Mouse (Mus musculus) heart, embryonic 12.5 days (tissue): ENCODE data around the gene Riiad1. TPM values are rescaled to one million over a fixed set of nuclear protein-coding genes. Genes with fewer than 3 reads are reported as not detected.
A peak's percentile ranks its signal among the peaks of the same experiment; 100 is the strongest.

ENCODE experiments used
- ATAC-seq: fragments of 200-750 bp; cut with Nextera tagmentation; 2 replicates; pipeline ENCODE4 v1.8.0; 2017; ENCODE audit warnings: moderate TSS enrichment, moderate library complexity; ENCODE audit not compliant: insufficient number of reproducible peaks, low FRiP score
- H3K27ac ChIP-seq: fragments of 300-500 bp; sonication (generic); 2 replicates; pipeline ENCODE4 v1.5.1; 2016; ENCODE audit warnings: mild to moderate bottlenecking, moderate library complexity; ENCODE audit not compliant: poor library complexity, severe bottlenecking
- H3K27me3 ChIP-seq: fragments of 300-500 bp; sonication (generic); replicated peaks from 2 replicates; pipeline ENCODE4 v1.6.1; 2016; ENCODE audit warnings: mild to moderate bottlenecking, moderate library complexity
- H3K36me3 ChIP-seq: fragments of 300-500 bp; sonication (generic); 2 replicates; pipeline ENCODE4 v1.6.1; 2016; ENCODE audit warnings: mild to moderate bottlenecking, moderate library complexity
- H3K4me1 ChIP-seq: fragments of 300-500 bp; sonication (generic); replicated peaks from 2 replicates; pipeline ENCODE4 v1.6.1; 2016; ENCODE audit warnings: mild to moderate bottlenecking
- H3K4me2 ChIP-seq: fragments of 300-500 bp; sonication (generic); 2 replicates; pipeline ENCODE4 v1.6.1; 2016; ENCODE audit warnings: mild to moderate bottlenecking, moderate library complexity
- H3K4me3 ChIP-seq: fragments of 300-500 bp; sonication (generic); 2 replicates; pipeline ENCODE4 v1.5.1; 2016; ENCODE audit warnings: mild to moderate bottlenecking
- H3K9ac ChIP-seq: fragments of 300-500 bp; sonication (generic); 2 replicates; pipeline ENCODE4 v1.6.1; 2016; ENCODE audit warnings: mild to moderate bottlenecking, moderate library complexity
- H3K9me3 ChIP-seq: fragments of 300-500 bp; sonication (generic); replicated peaks from 2 replicates; pipeline ENCODE4 v1.6.1; 2016; ENCODE audit warnings: mild to moderate bottlenecking, moderate library complexity
- WGBS: fragments of 180-500 bp; shearing (Covaris S2); methylation state at CpG from one replicate; pipeline ENCODE4 v1.1.7; 2016; 5-methylcytosine and 5-hydroxymethylcytosine counted together
- polyA plus RNA-seq: library from polyadenylated mRNA; unstranded; fragments of >200 nt; fragmentation: Nextera tagmentation; extraction: Ambion mirVana; gene quantifications from 2 replicates; pipeline ENCODE4 v1.2.1, GENCODE M21; 2016

Riiad1 gene
- polyA plus RNA-seq, 1 experiment from 2014 or later = 5.3 TPM

- no peak overlapping the region for H3K27ac ChIP-seq
- H3K4me2 ChIP-seq = no peak overlapping the region; the same call in 1 of the 2 replicates
- no peak overlapping the region for H3K4me3 ChIP-seq
- 16% methylated on average over 9 of the region's 9 CpGs for WGBS
- no peak for ATAC-seq
- H3K4me1 ChIP-seq = peaks cover 45% of the 10 kb centered on the region
- no peak overlapping the region for H3K9ac ChIP-seq
- no peaks in the 10 kb centered on the region for H3K9me3 ChIP-seq
- H3K27me3 ChIP-seq = peaks cover 35% of the 10 kb centered on the region
- no peaks in the 10 kb centered on the region for H3K36me3 ChIP-seq
These were observed 1.5 kb downstream of the Riiad1 start for GRCm38 (mm10) chr3:94478591-94479169.

GRCm38 (mm10) chr3:94477981-94478422 lies 2.1 kb downstream of the Riiad1 start, which contains the start of gene Celf3:
Gene Celf3, plus strand, starts transcription at chr3:94478295.
- no peaks in the 10 kb centered on the region for H3K36me3 ChIP-seq
- H3K4me3 ChIP-seq = no peak within 1 kb of the TSS
- no peak within 1 kb of the TSS for H3K27ac ChIP-seq
- H3K9ac ChIP-seq = no peak within 1 kb of the TSS
- WGBS = 2% methylated on average over 14 of the region's 14 CpGs
- peaks cover 50% of the 10 kb centered on the region for H3K4me1 ChIP-seq
- peak within 1 kb of the TSS; percentile 38 for H3K4me2 ChIP-seq
- no peak; the same call in 1 of the 2 replicates for ATAC-seq
- no peaks in the 10 kb centered on the region for H3K9me3 ChIP-seq
- H3K27me3 ChIP-seq = peaks cover 35% of the 10 kb centered on the region

GRCm38 (mm10) chr3:94477444-94477843 lies 2.7 kb downstream of the Riiad1 start:
- H3K36me3 ChIP-seq = no peaks in the 10 kb centered on the region
- 59% methylated on average over 4 of the region's 4 CpGs for WGBS
- no peak overlapping the region for H3K27ac ChIP-seq
- ATAC-seq = no peak
- no peak overlapping the region for H3K4me3 ChIP-seq
- H3K4me1 ChIP-seq = peaks cover 50% of the 10 kb centered on the region
- H3K9ac ChIP-seq = no peak overlapping the region
- H3K4me2 ChIP-seq = no peak overlapping the region
- H3K27me3 ChIP-seq = peaks cover 35% of the 10 kb centered on the region
- no peaks in the 10 kb centered on the region for H3K9me3 ChIP-seq

- H3K9ac ChIP-seq = no peak overlapping the region
- 40% methylated on average over 8 of the region's 8 CpGs for WGBS
- H3K4me1 ChIP-seq = peaks cover 49% of the 10 kb centered on the region
- H3K4me2 ChIP-seq = no peak overlapping the region
- no peaks in the 10 kb centered on the region for H3K36me3 ChIP-seq
- no peak overlapping the region for H3K27ac ChIP-seq
- ATAC-seq = no peak
- peaks cover 35% of the 10 kb centered on the region for H3K27me3 ChIP-seq
- H3K9me3 ChIP-seq = no peaks in the 10 kb centered on the region
- no peak overlapping the region for H3K4me3 ChIP-seq
These were observed 3.7 kb downstream of the Riiad1 start for GRCm38 (mm10) chr3:94476301-94477035.

- no peak overlapping the region for H3K4me2 ChIP-seq
- 31% methylated on average over 5 of the region's 5 CpGs for WGBS
- H3K4me3 ChIP-seq = no peak overlapping the region
- no peak overlapping the region for H3K9ac ChIP-seq
- H3K27me3 ChIP-seq = peaks cover 8% of the 10 kb centered on the region
- no peak for ATAC-seq
- peaks cover 40% of the 10 kb centered on the region for H3K4me1 ChIP-seq
- H3K27ac ChIP-seq = peak overlapping the region; percentile 29; the same call in 1 of the 2 replicates
- no peaks in the 10 kb centered on the region for H3K9me3 ChIP-seq
- no peaks in the 10 kb centered on the region for H3K36me3 ChIP-seq
These were observed 6.4 kb downstream of the Riiad1 start for GRCm38 (mm10) chr3:94473567-94474232.

- peak overlapping the region; percentile 35; the same call in 1 of the 2 replicates for H3K4me3 ChIP-seq
- no peaks in the 10 kb centered on the region for H3K36me3 ChIP-seq
- peak overlapping the region; percentile 71 for H3K27ac ChIP-seq
- peak overlapping the region; percentile 76 for H3K4me2 ChIP-seq
- no peak for ATAC-seq
- WGBS = 30% methylated on average over 10 of the region's 10 CpGs
- H3K9ac ChIP-seq = peak overlapping the region; percentile 53; the same call in 1 of the 2 replicates
- peaks cover 36% of the 10 kb centered on the region for H3K4me1 ChIP-seq
- peaks cover 2% of the 10 kb centered on the region; the same call in 1 of the 2 replicates for H3K27me3 ChIP-seq
- H3K9me3 ChIP-seq = no peaks in the 10 kb centered on the region
These were observed 7.0 kb downstream of the Riiad1 start for GRCm38 (mm10) chr3:94473115-94473505.

- Histone ChIP-seq H3K4me1 (peaks cover 35% of the 10 kb centered on the region), H3K4me2 (peak overlapping the region; percentile 76), H3K27me3 (no peaks in the 10 kb centered on the region), H3K27ac (peak overlapping the region; percentile 71), H3K9me3 (no peaks in the 10 kb centered on the region), H3K9ac (peak overlapping the region; percentile 53; the same call in 1 of the 2 replicates), H3K36me3 (no peaks in the 10 kb centered on the region), H3K4me3 (peak overlapping the region; percentile 35)
- 7% methylated on average over 28 of the region's 28 CpGs for WGBS
- ATAC-seq = peak; percentile 78
These were observed 7.6 kb downstream of the Riiad1 start for GRCm38 (mm10) chr3:94472447-94473114.

- no peak for ATAC-seq
- H3K4me3 ChIP-seq = no peak overlapping the region
- WGBS = 51% methylated on average over 3 of the region's 3 CpGs
These were observed 11.2 kb downstream of the Riiad1 start for GRCm38 (mm10) chr3:94468931-94469330.

GRCm38 (mm10) chr3:94465632-94466430 lies 14.3 kb downstream of the Riiad1 start:
- Histone ChIP-seq H3K4me2 (no peak overlapping the region), H3K4me1 (peaks cover 5% of the 10 kb centered on the region; the same call in 1 of the 2 replicates), H3K9ac (no peak overlapping the region), H3K4me3 (no peak overlapping the region), H3K27me3 (no peaks in the 10 kb centered on the region), H3K36me3 (no peaks in the 10 kb centered on the region), H3K27ac (no peak overlapping the region), H3K9me3 (no peaks in the 10 kb centered on the region)
- no peak for ATAC-seq
- 70% methylated on average over 13 of the region's 13 CpGs for WGBS

More at GRCm38 (mm10) chr3:94468931-94469330, 11.2 kb downstream of the Riiad1 start:
- no peak overlapping the region for H3K9ac ChIP-seq
- peaks cover 23% of the 10 kb centered on the region for H3K4me1 ChIP-seq
- no peak overlapping the region for H3K27ac ChIP-seq
- no peak overlapping the region for H3K4me2 ChIP-seq
- no peaks in the 10 kb centered on the region for H3K36me3 ChIP-seq
- no peaks in the 10 kb centered on the region for H3K27me3 ChIP-seq
- no peaks in the 10 kb centered on the region for H3K9me3 ChIP-seq

GRCm38 (mm10) chr3:94463926-94464578 lies 16.1 kb downstream of the Riiad1 start:
- 0 out of 2 replicates have a peak, but pooled peaks cover under 1% of the 10 kb centered on the region for H3K9me3 ChIP-seq
- H3K36me3 ChIP-seq = no peaks in the 10 kb centered on the region
- ATAC-seq = peak; percentile 33; the same call in 1 of the 2 replicates
- no peak overlapping the region for H3K9ac ChIP-seq
- peaks cover 5% of the 10 kb centered on the region; the same call in 1 of the 2 replicates for H3K4me1 ChIP-seq
- no peaks in the 10 kb centered on the region for H3K27me3 ChIP-seq
- no peak overlapping the region for H3K4me3 ChIP-seq
- WGBS = 51% methylated on average over 11 of the region's 11 CpGs
- no peak overlapping the region for H3K4me2 ChIP-seq
- no peak overlapping the region for H3K27ac ChIP-seq
